Mouse (Mus musculus) intestine, embryonic 14.5 days (tissue): ENCODE measurements around the gene Gm12569. TPM values are rescaled to one million over a fixed set of nuclear protein-coding genes. Genes with fewer than 3 reads are reported as not detected.

ENCODE experiments used
- ATAC-seq: fragments of 200-750 bp; cut with Nextera tagmentation; replicated peaks from 2 replicates; pipeline ENCODE4 v1.8.0; 2017; ENCODE audit warnings: low read depth, moderate number of reproducible peaks, moderate TSS enrichment, moderate library complexity; ENCODE audit not compliant: low FRiP score, low TSS enrichment
- DNase-seq: peaks from one replicate; pipeline ENCODE4 v3.0.0-alpha.2; 2018; ENCODE audit warnings: low spot score
- H3K27ac ChIP-seq: fragments of 300-500 bp; sonication (generic); 2 replicates; pipeline ENCODE4 v1.5.1; 2014; ENCODE audit warnings: low read depth, mild to moderate bottlenecking, control low read depth
- H3K27me3 ChIP-seq: fragments of 300-500 bp; sonication (generic); replicated peaks from 2 replicates; pipeline ENCODE4 v1.6.1; 2014; ENCODE audit warnings: low read length, control low read depth; ENCODE audit not compliant: control insufficient read depth, insufficient read depth
- H3K36me3 ChIP-seq: fragments of 300-500 bp; sonication (generic); 2 replicates; pipeline ENCODE4 v1.6.1; 2014; ENCODE audit warnings: low read length, control low read depth; ENCODE audit not compliant: control insufficient read depth, insufficient read depth
- H3K4me1 ChIP-seq: fragments of 300-500 bp; sonication (generic); replicated peaks from 2 replicates; pipeline ENCODE4 v1.6.1; 2014; ENCODE audit warnings: low read length, control low read depth, mixed read lengths; ENCODE audit not compliant: control insufficient read depth, insufficient read depth
- H3K4me2 ChIP-seq: fragments of 300-500 bp; sonication (generic); 2 replicates; pipeline ENCODE4 v1.6.1; 2014; ENCODE audit warnings: low read length
- H3K4me3 ChIP-seq: fragments of 300-500 bp; sonication (generic); 2 replicates; pipeline ENCODE4 v1.5.1; 2014; ENCODE audit warnings: low read depth, low read length, control low read depth, mixed read lengths
- H3K9ac ChIP-seq: fragments of 300-500 bp; sonication (generic); 2 replicates; pipeline ENCODE4 v1.6.1; 2014; ENCODE audit warnings: mild to moderate bottlenecking, low read length
- H3K9me3 ChIP-seq: fragments of 300-500 bp; sonication (generic); 2 replicates; pipeline ENCODE4 v1.6.1; 2016; ENCODE audit warnings: low read length, control low read depth; ENCODE audit not compliant: control insufficient read depth
- WGBS: fragments of 180-500 bp; shearing (Covaris S2); extraction: QIAGEN DNeasy Blood & Tissue Kit; methylation state at CpG from one replicate; pipeline ENCODE4 v1.1.7; 2014; 5-methylcytosine and 5-hydroxymethylcytosine counted together
- polyA plus RNA-seq: library from polyadenylated mRNA; unstranded; fragments of >200 nt; fragmentation: Nextera tagmentation; extraction: Ambion mirVana; gene quantifications from 2 replicates; pipeline ENCODE4 v1.2.1, GENCODE M21; 2014

The Gm12569 gene
- polyA plus RNA-seq, result not detected in 2 replicates

DNA sequence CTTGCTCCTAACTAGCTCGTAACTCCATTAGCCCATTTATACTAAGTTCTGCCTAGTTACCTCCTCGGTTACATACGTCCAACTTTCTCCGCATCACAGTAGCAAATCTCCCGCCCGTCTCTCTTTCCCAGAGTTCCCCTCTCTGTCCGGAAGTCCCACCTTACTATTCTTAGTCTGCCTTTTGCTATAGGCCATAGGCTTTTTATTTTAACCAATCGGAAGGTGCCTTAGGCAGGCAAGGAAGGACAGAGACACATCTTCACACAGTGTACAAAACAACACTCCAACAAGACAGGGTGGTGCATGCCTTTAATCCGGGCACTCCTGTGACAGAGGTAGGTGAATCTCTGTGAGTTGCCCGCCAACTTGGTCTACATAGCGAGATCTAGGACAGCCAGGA, at the start of gene Gm12569:
Gm12569 (plus strand) TSS at position 166 of the 400 bp plus-strand sequence.
- Histone ChIP-seq H3K4me3 (no peak within 1 kb of the TSS), H3K9me3 (no peaks in the 10 kb centered on the region), H3K4me1 (no peaks in the 10 kb centered on the region), H3K27me3 (no peaks in the 10 kb centered on the region), H3K36me3 (no peaks in the 10 kb centered on the region), H3K4me2 (no peak within 1 kb of the TSS), H3K27ac (no peak within 1 kb of the TSS), H3K9ac (no peak within 1 kb of the TSS)
- 94% methylated on average over 11 of the region's 11 CpGs for WGBS
- ATAC-seq (no peak), DNase-seq (no peak)

DNA sequence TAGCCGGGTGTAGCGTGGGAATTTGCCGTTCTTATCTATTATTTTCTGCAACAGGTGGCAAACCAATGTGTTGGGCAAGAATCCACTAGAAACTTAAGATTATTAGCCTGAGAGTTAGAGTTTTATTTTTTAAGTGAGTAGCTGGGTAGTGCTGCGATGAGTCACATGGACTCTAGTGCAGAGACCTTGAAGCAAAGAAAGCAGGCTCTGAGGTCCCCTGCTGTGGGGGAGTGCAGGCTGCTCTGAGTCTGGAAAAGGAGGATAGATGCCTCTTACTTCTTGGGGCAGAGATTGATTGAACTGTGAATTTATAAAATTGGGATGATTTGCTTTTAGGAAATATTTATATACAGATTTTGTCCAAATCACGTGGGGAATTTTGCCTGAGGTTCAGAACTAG, 17.5 kb upstream of the Gm12569 start:
- no peak for DNase-seq
- no peak overlapping the region for H3K4me3 ChIP-seq
- no peaks in the 10 kb centered on the region for H3K4me1 ChIP-seq
- no peaks in the 10 kb centered on the region for H3K36me3 ChIP-seq
- H3K4me2 ChIP-seq, result no peak overlapping the region
- no peaks in the 10 kb centered on the region for H3K9me3 ChIP-seq
- no peak overlapping the region for H3K9ac ChIP-seq
- 86% methylated on average over 5 of the region's 5 CpGs for WGBS
- no peaks in the 10 kb centered on the region for H3K27me3 ChIP-seq
- no peak for ATAC-seq
- no peak overlapping the region for H3K27ac ChIP-seq

DNA sequence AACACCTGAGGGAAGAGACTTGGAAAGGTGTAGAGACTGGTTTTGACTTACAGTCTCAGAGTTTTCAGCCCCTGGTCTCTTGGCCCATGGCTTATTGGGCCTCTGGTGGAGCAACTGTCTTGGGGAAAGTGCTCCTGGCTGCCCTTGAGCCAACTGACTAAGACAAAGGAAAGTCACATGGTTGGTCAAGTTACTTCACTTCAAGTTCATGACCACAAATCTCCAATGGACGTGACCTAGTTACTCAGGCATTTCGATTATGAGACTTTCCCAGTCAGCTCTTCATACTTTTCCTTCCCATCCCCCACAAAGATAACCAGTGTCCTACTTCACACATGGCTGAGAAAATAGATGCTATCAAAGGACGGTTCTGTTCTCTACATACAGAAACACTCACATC, 12.5 kb upstream of the Gm12569 start:
- Histone ChIP-seq H3K4me1 (no peaks in the 10 kb centered on the region), H3K27ac (no peak overlapping the region), H3K36me3 (no peaks in the 10 kb centered on the region), H3K9ac (no peak overlapping the region), H3K27me3 (no peaks in the 10 kb centered on the region), H3K9me3 (no peaks in the 10 kb centered on the region), H3K4me3 (no peak overlapping the region), H3K4me2 (no peak overlapping the region)
- no peak for ATAC-seq
- DNase-seq, result no peak
- WGBS, result 69% methylated on average over 3 of the region's 3 CpGs

DNA sequence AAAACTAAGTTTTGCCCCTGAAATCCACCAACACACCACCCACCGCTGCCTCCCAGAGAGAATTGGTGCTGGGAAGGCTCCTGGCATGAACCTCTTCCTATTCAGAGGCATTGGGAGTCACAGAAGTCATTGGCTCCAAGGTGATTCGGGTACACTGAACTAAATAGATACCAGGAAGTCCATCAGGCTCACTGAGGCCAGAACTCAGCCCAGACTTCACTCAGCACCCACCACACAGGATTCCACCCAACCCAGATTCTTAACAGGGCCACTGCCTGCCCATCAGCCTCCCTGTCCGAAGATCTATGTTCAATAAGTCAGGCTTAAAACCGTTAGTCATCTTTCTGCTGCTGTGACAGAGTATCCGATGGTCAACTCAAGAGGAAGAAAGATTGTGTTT, 8.8 kb upstream of the Gm12569 start:
- H3K36me3 ChIP-seq, result no peaks in the 10 kb centered on the region
- H3K27me3 ChIP-seq, result no peaks in the 10 kb centered on the region
- no peaks in the 10 kb centered on the region for H3K9me3 ChIP-seq
- ATAC-seq (no peak), DNase-seq (no peak)
- H3K4me2 ChIP-seq, result no peak overlapping the region
- no peak overlapping the region for H3K27ac ChIP-seq
- H3K9ac ChIP-seq, result no peak overlapping the region
- no peaks in the 10 kb centered on the region for H3K4me1 ChIP-seq
- H3K4me3 ChIP-seq, result no peak overlapping the region
- WGBS, result 80% methylated on average over 5 of the region's 5 CpGs

DNA sequence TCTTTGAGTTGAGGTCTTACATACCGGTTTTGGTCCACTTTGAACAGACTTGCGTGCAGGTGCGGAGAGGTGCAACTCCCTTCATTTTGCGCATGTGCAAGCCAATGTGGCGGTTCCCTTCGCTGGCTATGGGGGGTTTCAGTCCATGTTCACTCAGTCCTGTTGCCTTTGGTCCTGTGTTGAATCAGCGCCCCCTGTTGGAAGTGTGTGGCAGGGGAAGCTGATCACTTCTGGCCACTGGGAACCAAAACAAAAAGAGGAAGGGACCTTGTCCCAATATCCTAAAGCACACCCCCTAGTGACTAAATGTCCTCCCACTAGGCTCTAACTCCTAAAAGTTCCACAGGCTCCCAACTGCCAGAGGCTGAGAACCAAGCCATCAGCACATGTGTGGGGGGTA, 6.3 kb upstream of the Gm12569 start:
- ATAC-seq, result no peak

DNA sequence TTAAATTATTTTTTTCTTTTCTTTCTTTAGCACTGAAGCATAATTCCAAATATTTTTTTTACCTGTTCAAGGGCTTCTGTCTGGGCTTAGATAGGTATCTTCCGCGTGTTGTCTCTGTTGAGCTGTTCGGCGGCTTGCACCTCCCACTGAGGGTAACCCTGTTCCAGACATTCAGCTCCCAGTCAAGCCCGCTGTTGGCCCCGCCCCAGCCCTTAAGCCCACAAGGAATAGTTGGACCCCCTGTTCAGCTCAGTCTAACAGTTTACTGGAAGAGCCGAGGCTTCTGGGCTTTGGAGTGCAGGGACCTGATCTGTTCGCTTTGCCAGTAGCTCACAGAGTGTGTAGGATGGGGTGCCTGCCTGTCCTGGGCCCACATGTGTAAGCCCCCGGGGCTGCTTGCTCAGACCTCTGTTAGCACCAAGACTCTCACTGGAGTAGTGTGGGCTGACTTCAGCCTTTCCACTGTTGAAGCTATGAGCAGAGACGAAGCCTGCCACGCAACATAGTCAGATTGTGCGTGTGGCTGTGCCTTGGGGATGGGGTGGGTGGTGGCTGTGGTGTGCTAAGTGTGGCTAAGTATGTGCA, 785 bp upstream of the Gm12569 start:
- Histone ChIP-seq H3K4me2 (no peak overlapping the region), H3K4me3 (no peak overlapping the region), H3K9me3 (no peaks in the 10 kb centered on the region), H3K4me1 (no peaks in the 10 kb centered on the region), H3K36me3 (no peaks in the 10 kb centered on the region), H3K9ac (no peak overlapping the region), H3K27ac (no peak overlapping the region), H3K27me3 (no peaks in the 10 kb centered on the region)
- DNase-seq (no peak), ATAC-seq (no peak)
- WGBS, result 86% methylated on average over 12 of the region's 12 CpGs

More for the DNA sequence above, 6.3 kb upstream of the Gm12569 start:
- Histone ChIP-seq H3K9ac (no peak overlapping the region), H3K36me3 (no peaks in the 10 kb centered on the region), H3K27ac (no peak overlapping the region), H3K4me3 (no peak overlapping the region), H3K27me3 (no peaks in the 10 kb centered on the region), H3K9me3 (no peaks in the 10 kb centered on the region), H3K4me1 (no peaks in the 10 kb centered on the region), H3K4me2 (no peak overlapping the region)
- WGBS, result 89% methylated on average over 7 of the region's 7 CpGs
- DNase-seq, result no peak

DNA sequence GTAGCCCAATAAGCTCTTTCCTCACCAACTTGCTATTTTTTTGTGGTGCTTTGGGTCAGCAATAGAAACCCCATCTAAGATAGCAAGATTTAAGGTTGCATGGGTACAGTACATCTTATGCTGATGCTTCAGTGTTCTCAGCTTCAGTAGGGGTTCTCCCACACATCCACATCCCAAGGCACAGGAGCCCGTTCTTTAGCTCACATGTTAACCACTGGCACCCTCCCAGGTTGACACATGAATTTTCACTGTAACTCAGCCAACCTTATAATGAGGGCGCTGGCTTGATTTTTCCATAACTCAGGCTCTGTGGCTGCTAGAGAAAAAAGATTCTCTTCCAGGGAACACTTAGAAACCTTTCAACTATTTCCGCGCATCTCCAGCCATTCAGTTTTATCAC, 6.8 kb downstream of the Gm12569 start:
- Histone ChIP-seq H3K9ac (no peak overlapping the region), H3K27ac (no peak overlapping the region), H3K9me3 (no peaks in the 10 kb centered on the region), H3K4me2 (no peak overlapping the region), H3K27me3 (no peaks in the 10 kb centered on the region), H3K4me1 (no peaks in the 10 kb centered on the region), H3K36me3 (no peaks in the 10 kb centered on the region), H3K4me3 (no peak overlapping the region)
- DNase-seq (no peak), ATAC-seq (no peak)
- 86% methylated on average over 4 of the region's 4 CpGs for WGBS

DNA sequence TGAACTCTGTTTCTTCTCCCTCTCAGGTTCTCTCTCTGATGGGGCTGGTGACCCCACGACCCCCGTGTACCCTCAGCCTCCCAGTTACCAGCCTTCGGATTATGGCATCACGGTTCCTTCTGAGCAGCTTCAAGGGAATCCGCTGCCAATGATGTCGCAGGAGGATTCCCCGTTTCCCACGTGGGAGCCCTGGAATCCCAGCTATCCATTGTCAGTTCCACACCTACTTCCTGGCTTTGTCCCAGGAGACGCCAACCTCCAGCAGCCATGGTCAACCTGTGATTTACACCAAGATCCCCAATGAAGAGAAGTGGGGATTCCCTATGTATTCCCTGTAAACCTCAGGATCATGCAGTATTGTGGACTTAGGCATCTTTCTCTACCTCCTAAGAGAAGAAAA, 14.4 kb downstream of the Gm12569 start:
- no peak overlapping the region for H3K4me2 ChIP-seq
- no peaks in the 10 kb centered on the region for H3K27me3 ChIP-seq
- H3K9ac ChIP-seq, result no peak overlapping the region
- H3K9me3 ChIP-seq, result no peaks in the 10 kb centered on the region
- H3K27ac ChIP-seq, result no peak overlapping the region
- 86% methylated on average over 9 of the region's 9 CpGs for WGBS
- no peak overlapping the region for H3K4me3 ChIP-seq
- no peaks in the 10 kb centered on the region for H3K36me3 ChIP-seq
- ATAC-seq (no peak), DNase-seq (no peak)
- no peaks in the 10 kb centered on the region for H3K4me1 ChIP-seq

DNA sequence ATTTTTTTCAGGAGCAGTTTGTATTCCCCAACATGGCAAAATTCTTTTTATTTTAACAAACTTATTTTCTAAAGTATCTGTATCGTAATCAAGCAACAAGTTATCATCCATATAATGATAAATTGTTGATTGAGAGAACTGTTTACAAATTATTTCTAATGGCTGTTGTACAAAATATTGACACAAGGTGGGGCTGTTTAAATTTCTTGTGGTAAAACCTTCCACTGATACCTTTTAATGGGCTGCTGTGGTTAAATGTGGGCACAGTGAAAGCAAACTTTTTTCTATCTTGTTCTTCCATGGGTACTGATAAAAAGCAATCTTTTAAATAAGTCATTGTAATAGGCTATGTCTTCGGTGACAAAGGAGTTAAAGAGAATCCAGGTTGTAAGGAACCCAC, 22.6 kb downstream of the Gm12569 start:
- Histone ChIP-seq H3K4me3 (no peak overlapping the region), H3K4me2 (no peak overlapping the region), H3K4me1 (no peaks in the 10 kb centered on the region), H3K9ac (no peak overlapping the region), H3K9me3 (no peaks in the 10 kb centered on the region), H3K36me3 (no peaks in the 10 kb centered on the region), H3K27ac (no peak overlapping the region), H3K27me3 (no peaks in the 10 kb centered on the region)
- ATAC-seq, result no peak
- 91% methylated on average over 2 of the region's 2 CpGs for WGBS
- DNase-seq, result no peak
